Mouse (Mus musculus) brain, embryonic 14.5 days (tissue): ENCODE measurements around the gene Smc1b.

Experiments
- CTCF ChIP-seq: fragments of 200-500 bp; IDR thresholded peaks from 2 replicates; pipeline ENCODE4 v1.5.1; 2012; ENCODE audit warnings: inconsistent platforms, mild to moderate bottlenecking, moderate library complexity, borderline replicate concordance; ENCODE audit not compliant: insufficient read depth, insufficient read length; ENCODE audit errors: extremely low read depth
- POLR2A ChIP-seq: fragments of 200-500 bp; IDR thresholded peaks from 2 replicates; pipeline ENCODE4 v1.6.1; 2012; ENCODE audit warnings: mild to moderate bottlenecking, inconsistent platforms, borderline replicate concordance; ENCODE audit not compliant: poor library complexity, insufficient read depth, insufficient read length, severe bottlenecking; ENCODE audit errors: extremely low read depth

DNA sequence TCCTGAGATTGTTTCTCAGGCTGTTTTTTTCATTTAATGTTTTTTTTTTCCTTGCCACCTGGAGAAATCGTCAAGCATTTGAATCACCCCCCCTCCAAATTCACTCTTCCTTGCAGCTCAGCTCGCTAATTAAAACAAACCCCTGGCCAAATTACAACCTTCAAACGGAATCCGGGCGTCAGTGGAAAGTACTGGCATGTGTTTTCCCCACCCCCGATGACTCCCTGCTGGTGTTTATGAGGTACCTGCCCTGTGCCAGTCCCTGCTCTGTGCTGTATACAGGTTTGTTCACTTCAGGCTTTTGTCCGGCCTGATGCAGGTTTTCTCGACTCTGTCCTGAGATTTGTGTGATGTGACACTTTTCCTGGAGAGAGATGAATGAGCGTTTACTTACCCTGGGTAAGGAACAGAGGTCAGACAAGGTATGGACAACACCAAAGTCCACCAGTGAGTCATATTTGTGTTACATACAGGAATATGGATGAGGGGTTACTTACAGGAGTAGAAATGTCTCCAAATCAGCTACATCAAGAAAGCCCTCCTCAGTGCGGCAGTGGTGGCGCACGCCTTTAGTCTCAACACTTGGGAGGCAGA lies 35.4 kb upstream of the Smc1b start:
- TF ChIP-seq POLR2A (no peak), CTCF (no peak)
